Mouse (Mus musculus) megakaryocyte, embryonic 14.5 days (primary cell): ENCODE measurements around the gene Polr3g.

Experiments used
- FLI1 ChIP-seq: IDR thresholded peaks from 2 replicates; pipeline ENCODE4 v1.6.1; 2012; ENCODE audit warnings: low read length, inconsistent platforms, mixed read lengths
- GATA1 ChIP-seq: IDR thresholded peaks from 3 replicates; pipeline ENCODE4 v1.6.1; 2012; ENCODE audit warnings: mixed read lengths, low read length, inconsistent platforms, borderline replicate concordance

DNA sequence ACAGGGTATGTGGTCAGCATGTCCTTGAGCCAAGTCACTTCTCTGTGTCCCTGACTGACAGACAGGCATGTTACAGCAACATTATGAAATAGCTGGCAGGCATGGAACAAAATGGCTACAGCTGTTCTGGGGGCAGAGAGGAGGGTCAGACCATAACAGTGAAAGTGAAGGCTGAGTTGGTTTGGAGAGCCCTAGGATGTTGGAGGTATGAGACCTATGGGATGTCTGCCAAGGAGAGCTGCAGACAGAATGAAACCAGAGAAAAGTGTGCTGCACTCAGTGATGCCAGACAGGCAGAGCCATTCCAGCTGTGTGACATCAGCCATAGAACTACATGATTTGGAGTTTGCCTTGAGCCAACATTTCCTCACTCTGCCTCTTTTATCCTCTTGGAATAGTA lies 44.1 kb upstream of the Polr3g start:
- TF ChIP-seq GATA1 (no peak), FLI1 (no peak)
